Mouse (Mus musculus) MEL (cell line): ENCODE measurements at regions not wholly inside any gene's neighbourhood (a gene's known extent, or its start where the extent isn't known, plus 50 kb on each side); places are given as distances from the start of the nearest gene placed in this dataset.

Experiments
- DNase-seq: peaks from one replicate; pipeline ENCODE4 v3.0.0; 2011; ENCODE audit warnings: low read depth, low spot score
- H3K27ac ChIP-seq: 2 replicates; pipeline ENCODE4 v1.5.1; 2012; ENCODE audit warnings: low read depth, mild to moderate bottlenecking, control low read depth, low read length, moderate library complexity; ENCODE audit not compliant: control insufficient read depth
- H3K27me3 ChIP-seq, 2 experiments: fragments of 150-350 bp in 1 of 2; sonication (generic) in 1 of 2; 2 replicates each; pipeline ENCODE4 v1.6.1; 2012; ENCODE audit warnings: low read length in 2 of 2, mild to moderate bottlenecking in 2 of 2, improper control_type of control experiment in 1 of 2, moderate library complexity in 1 of 2; ENCODE audit not compliant: insufficient read depth in 2 of 2, control insufficient read depth in 1 of 2
- H3K36me3 ChIP-seq, 2 experiments: 2 replicates each; pipeline ENCODE4 v1.6.1; 2012 to 2014; ENCODE audit warnings: low read length in 2 of 2, improper control_type of control experiment in 1 of 2, inconsistent platforms in 1 of 2, mild to moderate bottlenecking in 1 of 2; ENCODE audit not compliant: insufficient read depth in 2 of 2, control insufficient read depth in 1 of 2
- H3K4me1 ChIP-seq, 2 experiments: fragments of 150-350 bp in 1 of 2; sonication (generic) in 1 of 2; 2 replicates each; pipeline ENCODE4 v1.6.1; 2012; ENCODE audit warnings: low read length in 2 of 2, improper control_type of control experiment in 1 of 2, mild to moderate bottlenecking in 1 of 2; ENCODE audit not compliant: insufficient read depth in 2 of 2, control insufficient read depth in 1 of 2
- H3K4me3 ChIP-seq, 2 experiments: fragments of 150-350 bp in 1 of 2; sonication (generic) in 1 of 2; 2 replicates each; pipeline ENCODE4 v1.5.1; 2012; ENCODE audit warnings: low read depth in 2 of 2, low read length in 2 of 2, mild to moderate bottlenecking in 2 of 2, moderate library complexity in 2 of 2, control low read depth in 1 of 2, improper control_type of control experiment in 1 of 2; ENCODE audit not compliant: control insufficient read depth in 1 of 2, insufficient read depth in 1 of 2
- H3K79me2 ChIP-seq: 2 replicates; pipeline ENCODE4 v1.6.1; 2012; ENCODE audit warnings: mild to moderate bottlenecking, low read length, moderate library complexity; ENCODE audit not compliant: control insufficient read depth, poor library complexity, insufficient read depth
- H3K9ac ChIP-seq: 2 replicates; pipeline ENCODE4 v1.6.1; 2012; ENCODE audit warnings: low read depth, mild to moderate bottlenecking, control low read depth, low read length, moderate library complexity; ENCODE audit not compliant: control insufficient read depth, poor library complexity, severe bottlenecking
- H3K9me3 ChIP-seq: fragments of 150-350 bp; sonication (generic); replicated peaks from 2 replicates; pipeline ENCODE4 v1.6.1; 2012; ENCODE audit warnings: mild to moderate bottlenecking, low read length, improper control_type of control experiment, moderate library complexity; ENCODE audit not compliant: insufficient read depth
- BHLHE40 ChIP-seq: IDR thresholded peaks from 2 replicates; pipeline ENCODE4 v1.6.1; 2012; ENCODE audit warnings: low read depth, mild to moderate bottlenecking, inconsistent platforms, low read length, improper control_type of control experiment, borderline replicate concordance
- CHD1 ChIP-seq: IDR thresholded peaks from 2 replicates; pipeline ENCODE4 v1.6.1; 2012; ENCODE audit warnings: low read depth, mild to moderate bottlenecking, inconsistent platforms, low read length, improper control_type of control experiment
- ELF1 ChIP-seq: IDR thresholded peaks from 2 replicates; pipeline ENCODE4 v1.6.1; 2014; ENCODE audit warnings: low read depth, mild to moderate bottlenecking, inconsistent platforms, low read length, improper control_type of control experiment, moderate library complexity
- EP300 ChIP-seq, 2 experiments: IDR thresholded peaks; 2 replicates each; pipeline ENCODE4 v1.6.1; 2011; ENCODE audit warnings: improper control_type of control experiment in 2 of 2, low read length in 2 of 2, low read depth in 1 of 2, mild to moderate bottlenecking in 1 of 2
- ETS1 ChIP-seq: IDR thresholded peaks from 2 replicates; pipeline ENCODE4 v1.6.1; 2012; ENCODE audit warnings: low read depth, mild to moderate bottlenecking, inconsistent platforms, low read length, improper control_type of control experiment, moderate library complexity
- GATA1 ChIP-seq: IDR thresholded peaks from 2 replicates; pipeline ENCODE4 v1.6.1; 2011; ENCODE audit warnings: low read depth, low read length, improper control_type of control experiment
- HCFC1 ChIP-seq: IDR thresholded peaks from 2 replicates; pipeline ENCODE4 v1.6.1; 2012; ENCODE audit warnings: low read depth, mild to moderate bottlenecking, inconsistent platforms, low read length, improper control_type of control experiment, moderate library complexity
- JUND ChIP-seq: IDR thresholded peaks from 2 replicates; pipeline ENCODE4 v1.6.1; 2011; ENCODE audit warnings: low read depth, mild to moderate bottlenecking, improper control_type of control experiment, low read length
- KAT2A ChIP-seq: conservative IDR thresholded peaks from 2 replicates; pipeline ENCODE4 v1.6.1; 2012; ENCODE audit warnings: low read depth, low read length, improper control_type of control experiment, inconsistent platforms
- MAZ ChIP-seq: IDR thresholded peaks from 2 replicates; pipeline ENCODE4 v1.6.1; 2012; ENCODE audit warnings: low read depth, mild to moderate bottlenecking, inconsistent platforms, low read length, improper control_type of control experiment
- MEF2A ChIP-seq: IDR thresholded peaks from 2 replicates; pipeline ENCODE4 v1.6.1; 2014; ENCODE audit warnings: low read depth, mild to moderate bottlenecking, inconsistent platforms, low read length, improper control_type of control experiment; ENCODE audit not compliant: poor library complexity, insufficient replicate concordance, severe bottlenecking; ENCODE audit errors: extremely low read depth
- MYC ChIP-seq: IDR thresholded peaks from 2 replicates; pipeline ENCODE4 v1.6.1; 2011; ENCODE audit warnings: low read depth, mild to moderate bottlenecking, low read length, improper control_type of control experiment, moderate library complexity
- NRF1 ChIP-seq: IDR thresholded peaks from 2 replicates; pipeline ENCODE4 v1.6.1; 2014; ENCODE audit warnings: low read depth, mild to moderate bottlenecking, inconsistent platforms, low read length, improper control_type of control experiment, moderate library complexity; ENCODE audit not compliant: poor library complexity, insufficient read depth, severe bottlenecking
- RAD21 ChIP-seq: IDR thresholded peaks from 2 replicates; pipeline ENCODE4 v1.6.1; 2011; ENCODE audit warnings: mild to moderate bottlenecking, low read depth, low read length, improper control_type of control experiment
- RCOR1 ChIP-seq: IDR thresholded peaks from 2 replicates; pipeline ENCODE4 v1.6.1; 2012; ENCODE audit warnings: low read depth, mild to moderate bottlenecking, inconsistent platforms, low read length, improper control_type of control experiment
- SIN3A ChIP-seq: IDR thresholded peaks from 2 replicates; pipeline ENCODE4 v1.6.1; 2012; ENCODE audit warnings: low read length, improper control_type of control experiment, inconsistent platforms
- SMC3 ChIP-seq: IDR thresholded peaks from 2 replicates; pipeline ENCODE4 v1.6.1; 2011; ENCODE audit warnings: low read depth, low read length, improper control_type of control experiment
- TAL1 ChIP-seq: IDR thresholded peaks from 2 replicates; pipeline ENCODE4 v1.6.1; 2012; ENCODE audit warnings: mild to moderate bottlenecking, inconsistent platforms, low read length, moderate library complexity, mixed read lengths
- USF1 ChIP-seq: IDR thresholded peaks from 2 replicates; pipeline ENCODE4 v1.6.1; 2014; ENCODE audit warnings: low read depth, mild to moderate bottlenecking, inconsistent platforms, low read length, improper control_type of control experiment, moderate library complexity
- ZC3H11A ChIP-seq: IDR thresholded peaks from 2 replicates; pipeline ENCODE4 v1.6.1; 2012; ENCODE audit warnings: low read depth, mild to moderate bottlenecking, inconsistent platforms, low read length, improper control_type of control experiment
- ZMIZ1 ChIP-seq: IDR thresholded peaks from 2 replicates; pipeline ENCODE4 v1.6.1; 2012; ENCODE audit warnings: low read depth, mild to moderate bottlenecking, inconsistent platforms, low read length, improper control_type of control experiment, moderate library complexity

GRCm38 (mm10) chr2:108770383-108770782 is 510.2 kb upstream of the Kif18a start:
- no peaks in the 10 kb centered on the region; a peak in 1 of 4 replicates for H3K36me3 ChIP-seq
- H3K79me2 ChIP-seq = no peaks in the 10 kb centered on the region
- H3K4me3 ChIP-seq = no peak overlapping the region
- H3K27ac ChIP-seq = no peak overlapping the region
- peaks cover 0 to 3% of the 10 kb centered on the region in 2 experiments; a peak in 1 of 4 replicates for H3K4me1 ChIP-seq
- H3K27me3 ChIP-seq = no peaks in the 10 kb centered on the region
- TF ChIP-seq ELF1 (no peak), EP300 (IDR thresholded peaks at IDR 0.05; ENCODE audit: low read depth in 1 of 2, low read length in 2 of 2) (peak; percentile 11 to 56; a peak in 1 of 4 replicates), RAD21 (no peak), NRF1 (no peak), ETS1 (no peak), BHLHE40 (no peak), RCOR1 (peak; percentile 82), JUND (no peak), MAZ (no peak), KAT2A (no peak), CHD1 (no peak), GATA1 (0 out of 2 replicates have a peak, but pooled peaks have one; percentile 27), MYC (no peak), HCFC1 (no peak), USF1 (no peak), ZMIZ1 (no peak), TAL1 (no peak), SIN3A (no peak), SMC3 (no peak)
- TF ChIP-seq, all 39 proteins: peak for 3
- H3K9ac ChIP-seq = no peak overlapping the region
- no peaks in the 10 kb centered on the region for H3K9me3 ChIP-seq
- DNase-seq = peak; percentile 32

GRCm38 (mm10) chr2:108783457-108783856 is 497.1 kb upstream of the Kif18a start:
- no peak for TF ChIP-seq MEF2A
- TF ChIP-seq USF1 = no peak
- TF ChIP-seq ZC3H11A = no peak
- TF ChIP-seq KAT2A = no peak
- no peak for TF ChIP-seq RAD21
- TF ChIP-seq, all 39 proteins: peak for 0

More at GRCm38 (mm10) chr2:108783457-108783856, 497.1 kb upstream of the Kif18a start:
- Histone ChIP-seq H3K4me1 (no peaks in the 10 kb centered on the region), H3K36me3 (no peaks in the 10 kb centered on the region), H3K9ac (no peak overlapping the region), H3K4me3 (no peak overlapping the region), H3K27ac (no peak overlapping the region), H3K27me3 (no peaks in the 10 kb centered on the region), H3K79me2 (no peaks in the 10 kb centered on the region), H3K9me3 (no peaks in the 10 kb centered on the region)
- no peak for DNase-seq
